Mouse (Mus musculus) liver, embryonic 11.5 days (tissue): ENCODE data around the gene Olfr467. TPM values are rescaled to one million over a fixed set of nuclear protein-coding genes. Genes with fewer than 3 reads are reported as not detected.
"Not testable (repeated sequence)": the region's sequence is repeated elsewhere in the genome, so short reads cannot be mapped to it uniquely, and the experiment has no call there.

ENCODE experiments used
- ATAC-seq: fragments of 200-750 bp; cut with Nextera tagmentation; replicated peaks from 2 replicates; pipeline ENCODE4 v1.8.0; 2017; ENCODE audit warnings: moderate number of reproducible peaks, mild to moderate bottlenecking, moderate TSS enrichment, moderate library complexity; ENCODE audit not compliant: low FRiP score
- DNase-seq: peaks from one replicate; pipeline ENCODE4 v3.0.0-alpha.2; 2017; ENCODE audit warnings: low spot score
- H3K27ac ChIP-seq: fragments of 300-500 bp; sonication (generic); 2 replicates; pipeline ENCODE4 v1.5.1; 2014; ENCODE audit warnings: mild to moderate bottlenecking, low read depth, low read length, control low read depth
- H3K27me3 ChIP-seq: fragments of 300-500 bp; sonication (generic); replicated peaks from 2 replicates; pipeline ENCODE4 v1.6.1; 2014; ENCODE audit warnings: low read length, mixed read lengths; ENCODE audit not compliant: control insufficient read depth, insufficient read depth
- H3K36me3 ChIP-seq: fragments of 300-500 bp; sonication (generic); 2 replicates; pipeline ENCODE4 v1.6.1; 2014; ENCODE audit warnings: mild to moderate bottlenecking, low read length, moderate library complexity, mixed read lengths; ENCODE audit not compliant: control insufficient read depth, insufficient read depth
- H3K4me1 ChIP-seq: fragments of 300-500 bp; sonication (generic); replicated peaks from 2 replicates; pipeline ENCODE4 v1.6.1; 2014; ENCODE audit warnings: low read length, mixed read lengths; ENCODE audit not compliant: control insufficient read depth, insufficient read depth
- H3K4me2 ChIP-seq: fragments of 300-500 bp; sonication (generic); 2 replicates; pipeline ENCODE4 v1.6.1; 2014; ENCODE audit warnings: mild to moderate bottlenecking, control low read depth, moderate library complexity
- H3K4me3 ChIP-seq: fragments of 300-500 bp; sonication (generic); 2 replicates; pipeline ENCODE4 v1.5.1; 2014; ENCODE audit warnings: low read depth, low read length, control low read depth
- H3K9ac ChIP-seq: fragments of 300-500 bp; sonication (generic); 2 replicates; pipeline ENCODE4 v1.6.1; 2014; ENCODE audit warnings: low read depth, low read length, control low read depth
- H3K9me3 ChIP-seq: fragments of 300-500 bp; sonication (generic); 2 replicates; pipeline ENCODE4 v1.6.1; 2016; ENCODE audit warnings: low read length, inconsistent platforms, mixed read lengths; ENCODE audit not compliant: control insufficient read depth
- WGBS: fragments of 180-500 bp; shearing (Covaris S2); extraction: QIAGEN DNeasy Blood & Tissue Kit; methylation state at CpG from one replicate; pipeline ENCODE4 v1.1.7; 2014; 5-methylcytosine and 5-hydroxymethylcytosine counted together
- polyA plus RNA-seq: library from polyadenylated mRNA; unstranded; fragments of >200 nt; fragmentation: Nextera tagmentation; extraction: Ambion mirVana; gene quantifications from 2 replicates; pipeline ENCODE4 v1.2.1, GENCODE M21; 2014

The Olfr467 gene
- polyA plus RNA-seq, 1 experiment from 2014 or later, result not detected

DNA sequence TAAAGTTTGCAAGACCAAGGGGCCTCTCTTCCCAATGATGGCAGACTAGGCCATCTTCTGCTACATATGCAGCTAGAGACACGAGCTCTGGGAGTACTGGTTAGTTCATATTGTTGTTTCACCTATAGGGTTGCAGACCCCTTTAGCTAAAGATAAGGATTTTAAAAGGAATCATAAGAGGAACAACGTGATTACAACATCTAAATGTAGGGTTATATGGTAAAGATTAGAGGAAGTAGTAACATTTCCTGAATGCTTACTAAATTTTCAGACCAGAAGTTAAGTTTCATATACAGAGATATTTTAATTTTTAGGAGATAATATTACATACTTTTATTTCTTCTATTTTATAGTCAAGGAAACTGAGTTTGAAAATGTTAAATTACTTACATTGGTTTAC, 11.8 kb downstream of the Olfr467 start:
- ATAC-seq, H3K4me3 ChIP-seq, H3K4me1 ChIP-seq, H3K36me3 ChIP-seq, H3K4me2 ChIP-seq, H3K27ac ChIP-seq, H3K9ac ChIP-seq, H3K9me3 ChIP-seq, H3K27me3 ChIP-seq, DNase-seq: not testable (repeated sequence)
- 47% methylated on average over 2 of the region's 2 CpGs for WGBS

DNA sequence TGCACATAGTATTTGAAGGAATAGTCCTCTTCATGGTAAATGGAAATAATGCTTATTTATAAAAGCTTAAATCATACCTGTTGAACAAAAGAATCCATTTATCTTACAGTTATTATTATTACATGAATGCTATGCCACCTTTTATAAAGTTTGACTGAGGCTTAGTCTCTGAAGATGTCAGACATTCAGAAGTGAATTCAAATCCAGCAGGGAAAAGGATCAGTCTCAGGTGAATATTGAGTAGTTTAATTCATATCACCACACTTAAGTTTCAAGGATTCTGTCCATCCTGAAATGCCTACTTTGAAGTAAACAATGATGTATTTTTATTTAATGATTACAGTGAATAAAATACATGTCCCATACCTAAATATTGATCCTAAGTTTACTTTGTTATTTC, 13.4 kb downstream of the Olfr467 start, which contains the start of gene Olfr469:
TSS of gene Olfr469 (minus strand) at position 101 of the 400 bp plus-strand sequence.
- not testable (repeated sequence) for H3K9me3 ChIP-seq, H3K36me3 ChIP-seq, H3K4me2 ChIP-seq, H3K27ac ChIP-seq, H3K27me3 ChIP-seq, DNase-seq, H3K4me3 ChIP-seq, H3K4me1 ChIP-seq, H3K9ac ChIP-seq, ATAC-seq

DNA sequence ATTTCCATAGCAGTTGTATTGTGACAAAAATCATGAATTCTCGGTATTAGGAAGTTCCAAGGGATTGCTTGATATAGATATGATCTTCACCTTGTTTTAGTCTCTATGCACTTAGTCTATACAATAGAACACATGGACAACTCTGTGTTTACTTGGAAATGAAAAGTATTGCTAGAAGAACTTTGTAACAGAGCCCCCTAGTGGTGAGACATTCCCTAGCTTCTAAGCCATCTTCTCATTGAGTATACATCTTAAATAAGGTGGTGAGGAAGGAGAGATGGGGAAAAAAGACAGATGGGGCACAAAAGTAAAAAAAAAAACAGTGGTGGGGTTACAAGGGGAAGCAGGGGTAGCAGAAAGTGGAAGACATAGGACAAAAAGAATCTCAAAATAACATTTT, 29.7 kb downstream of the Olfr467 start:
- Histone ChIP-seq H3K27me3 (no peaks in the 10 kb centered on the region), H3K36me3 (no peaks in the 10 kb centered on the region), H3K9ac (no peak overlapping the region), H3K4me3 (no peak overlapping the region), H3K4me2 (no peak overlapping the region), H3K4me1 (no peaks in the 10 kb centered on the region), H3K27ac (no peak overlapping the region), H3K9me3 (no peaks in the 10 kb centered on the region)
- WGBS, result 73% methylated on average over 1 of the region's 1 CpGs
- DNase-seq (no peak), ATAC-seq (no peak)

DNA sequence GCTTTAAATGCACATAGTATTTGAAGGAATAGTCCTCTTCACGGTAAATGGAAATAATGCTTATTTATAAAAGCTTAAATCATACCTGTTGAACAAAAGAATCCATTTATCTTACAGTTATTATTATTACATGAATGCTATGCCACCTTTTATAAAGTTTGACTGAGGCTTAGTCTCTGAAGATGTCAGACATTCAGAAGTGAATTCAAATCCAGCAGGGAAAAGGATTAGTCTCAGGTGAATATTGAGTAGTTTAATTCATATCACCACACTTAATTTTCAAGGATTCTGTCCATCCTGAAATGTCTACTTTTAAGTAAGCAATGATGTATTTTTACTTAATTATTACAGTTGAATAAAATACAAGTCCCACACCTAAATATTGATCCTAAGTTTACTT, 35.3 kb downstream of the Olfr467 start, which contains the start of gene Olfr470:
TSS of gene Olfr470 (minus strand) at position 101 of the 400 bp plus-strand sequence.
- not testable (repeated sequence) for H3K4me1 ChIP-seq, H3K27me3 ChIP-seq
- 80% methylated on average over 1 of the region's 1 CpGs for WGBS

More for the DNA sequence above, 35.3 kb downstream of the Olfr467 start, which contains the start of gene Olfr470:
- not testable (repeated sequence) for H3K4me3 ChIP-seq, H3K9me3 ChIP-seq, H3K4me2 ChIP-seq, H3K36me3 ChIP-seq, ATAC-seq, DNase-seq, H3K9ac ChIP-seq, H3K27ac ChIP-seq

Other genes starting within 250 kb of the Olfr467 start
- gene Olfml1, start 244.8 kb upstream of the Olfr467 start, polyA plus RNA-seq, result 5.0 and 5.5 TPM in 2 replicates
- gene Ppfibp2, start 217.1 kb upstream of the Olfr467 start, polyA plus RNA-seq, result 8.8 and 9.1 TPM in 2 replicates
- 0.19 TPM in 1 of 2 replicates, not detected in the other for gene 5330417H12Rik, start 187.1 kb upstream of the Olfr467 start, polyA plus RNA-seq
- gene Cyb5r2, start 54.2 kb upstream of the Olfr467 start, polyA plus RNA-seq, result 0.25 TPM in 1 of 2 replicates, not detected in the other
- gene Ovch2, start 11.1 kb upstream of the Olfr467 start, polyA plus RNA-seq, result not detected in 2 replicates
- not detected in 2 replicates for gene Olfr469, start 13.3 kb downstream of the Olfr467 start, polyA plus RNA-seq
- gene Olfr470, start 35.2 kb downstream of the Olfr467 start, polyA plus RNA-seq, result not detected in 2 replicates
- not detected in 2 replicates for gene Olfr472, start 85.6 kb downstream of the Olfr467 start, polyA plus RNA-seq
- gene Olfr473, start 118.2 kb downstream of the Olfr467 start, polyA plus RNA-seq, result not detected in 2 replicates
- gene Olfr474, start 142.4 kb downstream of the Olfr467 start, polyA plus RNA-seq, result not detected in 2 replicates
- not detected in 2 replicates for gene Olfr476, start 152.5 kb downstream of the Olfr467 start, polyA plus RNA-seq
- not detected in 2 replicates for gene Olfr477, start 174.4 kb downstream of the Olfr467 start, polyA plus RNA-seq
- gene Olfr478, start 221.7 kb downstream of the Olfr467 start, polyA plus RNA-seq, result not detected in 2 replicates
- not detected in 2 replicates for gene Olfr479, start 238.4 kb downstream of the Olfr467 start, polyA plus RNA-seq